Mouse (Mus musculus) CD4-positive, CD25-positive, alpha-beta regulatory T cell, adult 4 months (primary cell): ENCODE data around the gene Naip2. TPM values are rescaled to one million over a fixed set of nuclear protein-coding genes. Genes with fewer than 3 reads are reported as not detected.

ENCODE experiments used
- ATAC-seq: one replicate; pipeline ENCODE4 v1.8.0; 2017
- polyA plus RNA-seq, 2 experiments: library from polyadenylated mRNA; unstranded; fragments of 100-300 nt; shearing (Covaris generic); gene quantifications; one replicate each; pipeline ENCODE4 v1.2.1; 2017

The Naip2 gene
- polyA plus RNA-seq, 2 experiments from 2014 or later: 7.3 to 13.2 TPM

DNA sequence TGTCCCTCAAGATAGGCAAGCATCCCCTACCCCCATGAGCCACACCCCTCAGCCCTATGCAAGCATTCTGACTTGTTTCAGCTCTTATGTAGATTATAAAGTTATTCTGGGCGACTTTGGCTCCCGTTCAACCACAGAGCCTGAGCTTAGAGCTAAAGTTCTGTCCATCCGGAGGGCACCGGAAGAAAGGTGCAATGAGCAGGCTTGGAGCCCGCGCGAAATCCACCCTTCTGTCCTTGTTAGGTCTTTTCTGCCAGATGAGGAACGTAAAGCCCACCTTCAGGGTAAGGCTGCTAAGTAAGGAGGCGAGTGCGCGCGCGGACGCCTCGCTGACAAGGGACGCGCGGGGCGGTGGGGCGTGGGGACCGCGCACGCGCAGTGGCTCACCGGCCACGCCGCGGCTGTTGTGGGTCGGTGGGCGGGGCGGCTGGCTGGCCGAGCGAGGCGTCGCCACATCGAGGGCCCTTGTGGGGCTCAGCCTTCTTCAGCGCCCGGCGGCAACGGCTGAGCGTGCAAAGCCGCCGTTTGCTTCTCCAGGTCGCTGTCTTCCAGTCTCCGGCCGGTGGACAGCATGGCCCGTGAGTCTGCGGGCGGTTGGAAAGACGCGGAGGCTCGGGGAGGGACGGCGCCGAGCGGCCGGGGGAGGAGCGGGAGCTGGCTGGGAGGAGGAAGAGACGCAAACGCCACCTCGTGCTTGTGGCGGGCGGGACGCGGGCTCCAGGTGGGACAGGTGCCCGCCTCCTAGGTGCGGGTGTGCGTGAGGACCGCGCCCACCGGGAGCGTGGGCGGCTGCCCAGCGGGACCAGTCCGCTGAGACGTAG is 94.0 kb downstream of the Naip2 start, which contains the start of gene Serf1:
Serf1 (plus strand) TSS at position 361 of the 821 bp plus-strand sequence.
- ATAC-seq: peak; percentile 30

- peak; percentile 84 for ATAC-seq
Measured at GRCm38 (mm10) chr13:100103748-100104254, 98.1 kb downstream of the Naip2 start, which contains the start of gene Bdp1. Gene Bdp1, minus strand, starts transcription at chr13:100104070.

DNA sequence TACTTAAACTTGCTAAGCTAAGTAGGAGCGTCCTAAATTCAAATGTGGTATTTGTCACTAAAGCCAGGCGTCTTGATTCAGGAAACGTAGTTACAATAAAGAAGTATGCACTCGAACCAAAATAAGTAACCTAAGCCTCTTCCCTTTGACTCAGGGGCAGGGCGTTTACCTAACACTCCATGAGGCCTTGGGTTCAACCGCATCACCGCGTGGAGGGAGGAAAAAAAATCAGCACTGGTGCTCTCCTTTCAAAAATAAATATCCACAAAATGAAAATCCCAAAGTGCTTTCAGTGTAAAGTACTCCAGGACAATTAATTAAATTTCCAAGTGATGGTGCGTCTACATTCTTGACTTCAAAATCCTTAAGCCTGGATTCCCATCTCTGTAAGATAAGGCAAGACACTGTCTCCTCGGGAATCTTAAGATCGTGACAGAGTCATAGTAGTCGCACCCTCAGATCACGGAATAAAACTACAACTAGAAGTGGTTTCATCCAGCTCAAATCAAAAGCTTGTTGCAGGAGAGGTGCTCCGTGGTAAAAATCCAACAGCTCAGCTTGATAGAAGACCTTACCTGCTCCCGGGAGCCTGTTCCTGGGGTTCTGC is 98.7 kb downstream of the Naip2 start:
- ATAC-seq: no peak

GRCm38 (mm10) chr13:100098808-100099207 is 103.1 kb downstream of the Naip2 start:
- ATAC-seq: no peak

Other genes starting within 250 kb of the Naip2 start
- 10 to 100 TPM; 11.5 to 18.2 TPM for gene Mccc2, start 186.5 kb downstream of the Naip2 start, polyA plus RNA-seq
- gene Bdp1, start 98.0 kb downstream of the Naip2 start, polyA plus RNA-seq: 10 to 100 TPM; 17.5 to 26.5 TPM
- gene Serf1, start 94.1 kb downstream of the Naip2 start, polyA plus RNA-seq: 1 to 10 TPM; 5.6 to 6.3 TPM
- gene Smn1, start 77.2 kb downstream of the Naip2 start, polyA plus RNA-seq: 10 to 100 TPM; 36.4 to 36.6 TPM
- 10 to 100 TPM; 12.7 to 16.1 TPM for gene Naip5, start 44.2 kb upstream of the Naip2 start, polyA plus RNA-seq
- 1 to 10 TPM; 3.4 to 5.3 TPM for gene Naip6, start 115.6 kb upstream of the Naip2 start, polyA plus RNA-seq